Mouse (Mus musculus) gastrocnemius, postnatal 4 days (tissue): ENCODE data around the gene Zdhhc18. TPM values are rescaled to one million over a fixed set of nuclear protein-coding genes. Genes with fewer than 3 reads are reported as not detected.

Experiments
- DNase-seq, 2 experiments: peaks; one replicate each; pipeline ENCODE4 v3.0.0; 2021 to 2022; ENCODE audit warnings: low spot score in 2 of 2, mixed read lengths in 2 of 2
- long read RNA-seq, 2 experiments: library from polyadenylated mRNA; stranded (forward); transcript quantifications; one replicate each; pipeline ENCODE4 v2.0.0; 2021
- total RNA-seq, 2 experiments: library from RNA; stranded (reverse); gene quantifications; 2 replicates each; pipeline ENCODE4 v1.2.3; 2021

The Zdhhc18 gene
- total RNA-seq = 10 to 100 TPM; 20.8 to 23.7 TPM
- long read RNA-seq, experiment 1, full-length matches to known transcripts = 9 of 32 reads
- long read RNA-seq, experiment 1, partial matches to known transcripts = 5 of 32 reads
- long read RNA-seq, experiment 1, other reads (novel, unspliced or antisense) = 18 of 32 reads
- long read RNA-seq, experiment 2, full-length matches to known transcripts = 12 of 35 reads
- long read RNA-seq, experiment 2, partial matches to known transcripts = 2 of 35 reads
- long read RNA-seq, experiment 2, other reads (novel, unspliced or antisense) = 21 of 35 reads

DNA sequence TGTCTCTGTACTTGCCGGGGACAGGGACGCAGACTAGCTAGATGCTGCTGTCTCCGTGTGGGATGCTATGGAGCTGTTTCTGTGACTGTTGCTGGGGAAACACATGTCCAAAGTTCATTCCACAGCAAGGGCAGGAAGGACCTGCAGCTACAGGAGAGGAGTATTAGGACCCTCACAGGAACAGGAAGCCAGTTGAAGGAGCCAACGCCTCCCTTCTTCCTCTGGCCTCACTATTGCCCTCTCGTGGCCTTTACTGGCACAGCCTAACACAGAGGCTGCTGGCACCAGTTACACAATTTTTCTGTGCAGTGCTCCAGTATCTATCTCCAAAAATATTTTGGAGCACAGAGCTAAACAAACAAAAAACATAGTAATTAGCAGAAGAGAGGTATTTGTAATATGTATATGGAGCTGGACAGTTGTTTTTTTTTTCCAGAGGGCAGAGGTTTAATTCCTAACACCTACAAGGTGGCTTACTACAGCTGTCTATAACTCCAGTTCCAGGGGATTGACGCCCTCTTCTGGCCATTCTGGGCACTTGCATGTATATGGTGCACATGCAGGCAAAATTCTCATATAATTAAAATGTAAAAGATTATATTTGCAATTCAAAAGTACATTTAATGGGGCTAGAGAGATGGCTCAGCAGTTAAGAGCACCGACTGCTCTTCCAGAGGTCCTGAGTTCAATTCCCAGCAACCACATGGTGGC is at the start of gene Zdhhc18:
Zdhhc18 (minus strand) TSS at position 166 of the 711 bp plus-strand sequence.
- DNase-seq = peak in 1 of 2 experiments; percentile 76

DNA sequence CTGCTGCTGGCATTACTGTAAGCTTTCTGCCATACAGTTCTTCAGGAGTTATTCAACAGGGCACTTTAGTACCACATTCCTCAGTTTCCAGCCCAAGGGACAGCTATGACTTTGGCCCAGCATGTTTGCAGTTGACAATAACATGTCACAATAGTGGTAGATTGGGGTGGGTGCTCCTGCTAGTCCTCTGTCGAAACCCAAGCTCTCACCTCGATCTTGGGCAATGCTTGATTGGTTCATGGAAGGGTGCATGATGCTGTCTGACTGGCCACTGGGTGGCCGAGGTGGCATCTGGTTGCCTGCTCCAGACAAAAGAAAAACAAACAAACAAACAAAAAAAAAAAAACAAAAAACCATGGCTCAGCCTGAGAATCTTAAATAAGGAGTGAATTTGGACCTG is 45.4 kb upstream of the Zdhhc18 start:
- no peak for DNase-seq

DNA sequence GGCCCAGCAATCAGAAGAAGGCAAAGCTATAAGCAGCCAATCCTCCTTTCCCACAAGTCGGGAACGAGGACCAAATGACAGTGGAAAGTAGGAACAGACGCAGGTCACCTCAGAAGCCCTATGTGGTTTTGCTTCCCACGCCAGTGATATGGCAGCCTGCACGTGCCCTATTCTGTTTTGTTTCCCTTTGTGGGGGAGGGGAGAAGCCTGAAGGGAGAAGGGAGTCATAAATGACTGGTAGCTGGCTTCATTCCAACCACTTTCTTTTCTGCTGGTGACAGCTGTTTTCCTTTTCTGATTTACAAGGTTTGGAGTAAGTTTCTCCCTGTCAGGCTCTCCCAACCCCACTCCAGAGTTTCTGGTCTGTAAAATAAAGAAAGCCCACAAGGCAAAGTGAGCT is 40.3 kb upstream of the Zdhhc18 start:
- DNase-seq = no peak

DNA sequence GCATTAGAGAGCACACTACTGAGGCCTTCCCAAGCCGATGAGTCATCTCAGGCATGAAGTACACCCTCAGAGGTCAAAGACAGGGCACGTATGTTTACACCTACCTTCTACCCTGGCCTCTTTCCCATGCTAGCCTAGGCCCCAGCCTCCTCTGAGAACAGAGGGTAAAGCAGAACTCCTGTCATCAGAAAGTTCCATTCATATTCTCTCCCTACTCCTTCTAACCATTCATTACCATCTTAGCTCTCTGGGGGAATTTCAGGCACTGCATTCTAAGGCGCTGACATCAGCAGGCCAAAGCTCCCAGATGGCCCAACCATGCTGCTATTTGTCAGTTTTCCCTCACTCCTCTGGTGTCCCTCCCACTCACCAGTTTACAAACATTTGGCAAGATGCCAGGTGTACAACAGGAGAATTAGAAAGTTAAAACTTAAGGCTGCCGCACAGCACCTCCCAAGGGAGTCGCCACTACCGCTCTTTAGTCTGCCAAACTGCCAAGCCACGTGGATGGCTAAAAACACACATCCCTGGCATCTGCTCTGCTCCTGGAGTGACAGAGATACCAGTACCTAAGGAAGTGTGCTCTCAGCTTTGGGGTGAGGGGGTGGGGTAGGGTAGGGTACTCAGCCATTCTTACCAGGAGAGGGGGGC is 38.6 kb upstream of the Zdhhc18 start:
- DNase-seq = no peak

DNA sequence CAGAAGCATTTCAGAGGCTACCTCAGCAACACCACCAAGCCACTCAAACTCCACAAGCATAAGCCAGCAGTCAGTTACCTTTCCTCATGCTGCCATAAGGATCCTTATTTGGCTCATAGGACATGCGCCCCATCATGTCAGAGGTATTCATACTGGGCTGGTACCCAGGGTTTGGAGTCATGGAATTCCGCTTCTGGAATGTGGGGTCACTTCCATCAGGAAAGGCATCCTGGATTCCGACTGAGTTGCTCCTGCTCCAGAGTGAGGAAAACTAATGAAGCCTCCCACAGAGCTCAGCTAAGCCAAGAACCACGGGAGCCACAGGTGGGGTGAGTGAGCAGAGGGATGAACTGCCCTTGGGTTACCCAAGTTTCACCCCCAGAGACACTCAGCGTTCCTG is 37.2 kb upstream of the Zdhhc18 start:
- DNase-seq = no peak

DNA sequence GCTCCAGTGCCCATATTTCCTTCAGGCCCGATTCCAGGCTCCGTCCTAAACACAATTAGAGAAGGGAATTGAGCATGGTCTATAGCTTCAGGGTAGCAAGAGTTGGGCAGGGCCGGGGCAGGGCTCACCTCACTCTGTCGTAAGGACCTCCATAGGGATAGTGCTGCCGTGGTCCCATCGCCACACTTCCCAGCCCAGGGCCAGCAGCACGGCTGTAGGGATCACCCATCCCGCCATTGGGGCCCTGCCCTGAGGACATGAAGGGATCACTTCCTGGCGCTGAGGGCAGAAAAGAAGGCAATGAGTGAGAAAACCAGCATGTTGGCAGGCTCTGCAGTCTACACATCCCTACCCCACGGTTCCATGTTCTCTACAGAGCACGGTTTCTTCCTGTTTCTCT is 36.6 kb upstream of the Zdhhc18 start:
- no peak for DNase-seq

DNA sequence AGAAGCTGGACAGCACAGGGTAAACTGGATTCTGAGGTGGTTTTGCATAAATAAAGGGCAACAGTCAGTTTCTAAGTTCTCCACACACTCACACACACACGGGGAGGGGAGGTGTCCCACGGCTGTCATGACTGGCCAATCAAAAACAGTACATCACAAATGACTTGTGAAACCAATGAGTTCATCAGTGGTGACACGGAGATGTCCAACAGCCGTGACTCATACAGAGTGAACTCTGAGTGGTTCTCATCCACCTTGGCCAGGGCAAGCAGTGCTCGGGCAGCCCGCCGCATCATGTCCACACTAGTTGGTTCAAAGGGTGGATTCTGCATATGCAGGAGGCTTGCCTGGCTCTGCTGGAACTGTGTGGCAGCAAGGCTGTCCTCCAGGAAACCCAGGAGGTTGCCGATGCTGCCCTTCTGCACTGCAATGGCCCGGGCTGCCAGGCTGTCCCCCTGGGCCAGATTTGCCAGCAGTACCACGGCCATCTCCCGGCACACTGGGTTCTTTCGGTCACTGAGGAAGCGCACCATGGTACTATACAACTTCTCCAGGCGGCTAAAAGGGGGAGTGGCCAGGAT is 30.3 kb upstream of the Zdhhc18 start:
- DNase-seq = no peak

DNA sequence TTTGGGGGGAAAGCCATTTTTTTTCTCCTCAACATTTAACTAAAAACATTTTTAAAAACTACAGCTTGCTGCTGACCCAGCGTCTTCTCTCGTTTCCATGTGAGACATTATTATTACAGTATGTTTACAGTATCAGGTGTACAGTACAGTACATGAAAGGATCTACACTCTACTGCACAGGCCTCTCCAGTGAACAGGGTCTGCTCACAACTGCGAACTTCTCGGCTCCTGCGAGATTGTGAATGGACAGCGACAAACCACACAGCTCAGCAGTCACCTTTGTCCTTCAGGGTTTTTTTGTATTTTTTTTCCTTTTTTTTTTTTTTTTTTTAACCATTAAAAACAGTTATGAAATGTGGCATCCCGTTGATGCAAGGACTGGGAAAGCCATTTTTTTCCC is 29.7 kb upstream of the Zdhhc18 start:
- no peak for DNase-seq

DNA sequence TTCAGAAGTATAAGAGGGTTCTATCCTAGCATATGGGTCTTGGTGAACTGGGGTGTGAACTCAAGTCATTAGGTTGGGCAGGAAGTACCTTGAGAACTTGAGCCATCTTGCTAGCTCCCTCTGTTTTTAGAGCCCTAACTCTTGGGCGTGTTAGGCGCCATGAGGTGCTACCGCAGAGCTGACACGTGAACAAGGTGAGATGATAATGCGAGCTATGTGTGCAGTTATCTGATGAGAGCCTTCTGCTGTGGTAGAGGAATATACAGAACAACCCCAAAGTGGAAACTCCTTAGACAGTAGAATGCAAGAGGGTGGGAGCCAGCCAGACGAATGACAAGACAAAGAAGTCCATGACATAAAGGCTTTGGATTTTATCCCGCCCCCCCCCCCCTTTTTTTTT is 27.3 kb upstream of the Zdhhc18 start:
- DNase-seq = no peak

DNA sequence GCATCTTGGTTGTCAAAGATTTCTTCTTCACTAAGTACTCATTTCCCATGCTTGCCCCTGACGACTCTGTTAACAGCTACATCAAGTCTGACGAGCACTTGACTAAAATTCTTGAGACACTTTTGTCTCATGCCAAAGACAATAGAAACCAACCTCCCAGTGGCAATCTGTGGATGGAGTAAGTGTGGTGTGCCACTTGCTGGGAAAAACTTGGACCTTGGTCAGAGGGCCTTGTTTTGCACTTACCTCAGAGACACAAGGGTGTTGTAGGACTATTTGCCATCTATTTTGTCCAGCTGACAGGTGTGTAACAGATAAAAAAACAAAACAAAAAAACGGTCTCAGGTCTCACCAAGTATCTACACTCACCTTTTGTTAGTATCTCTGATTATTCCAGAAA is 26.2 kb upstream of the Zdhhc18 start:
- DNase-seq = no peak

DNA sequence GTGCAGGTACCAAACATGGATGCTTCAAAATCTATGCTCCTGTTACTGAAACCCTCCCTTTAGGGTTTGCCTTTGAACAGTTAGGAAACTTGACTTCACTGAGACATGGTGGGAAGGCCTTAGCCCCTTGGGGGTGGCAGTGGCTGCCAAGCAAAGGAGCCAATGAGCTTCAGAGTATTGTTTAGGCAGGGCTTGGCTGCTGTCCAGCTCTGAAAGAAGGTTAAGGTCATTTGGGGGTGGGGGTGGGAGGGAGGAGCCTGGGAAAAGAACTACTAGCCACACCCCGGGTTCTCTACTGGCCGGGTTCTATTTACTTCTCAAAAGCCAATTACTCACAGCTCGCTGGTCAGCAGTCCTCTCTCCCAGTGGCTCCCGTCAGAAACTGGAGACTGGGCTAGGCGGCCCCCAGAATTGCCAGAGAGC is 25.7 kb upstream of the Zdhhc18 start:
- DNase-seq = peak in 1 of 2 experiments; percentile 62

DNA sequence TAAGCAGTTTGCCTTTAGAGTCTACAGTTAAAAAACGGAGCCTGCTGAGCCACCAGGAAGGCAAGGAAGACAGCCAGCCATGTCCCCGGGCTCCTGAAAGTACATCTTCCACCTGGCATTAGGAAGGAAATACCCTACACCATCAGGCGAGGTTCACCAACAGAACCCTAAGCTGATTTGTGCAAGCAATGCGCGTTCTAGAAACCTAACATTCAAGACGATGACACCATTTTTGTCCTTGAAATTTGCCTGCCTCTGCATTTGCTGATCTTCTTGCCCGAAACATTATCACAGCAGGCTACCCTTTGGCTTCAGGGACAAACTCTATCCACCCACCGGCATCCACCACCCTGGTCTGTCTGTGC is 24.4 kb upstream of the Zdhhc18 start:
- no peak for DNase-seq

DNA sequence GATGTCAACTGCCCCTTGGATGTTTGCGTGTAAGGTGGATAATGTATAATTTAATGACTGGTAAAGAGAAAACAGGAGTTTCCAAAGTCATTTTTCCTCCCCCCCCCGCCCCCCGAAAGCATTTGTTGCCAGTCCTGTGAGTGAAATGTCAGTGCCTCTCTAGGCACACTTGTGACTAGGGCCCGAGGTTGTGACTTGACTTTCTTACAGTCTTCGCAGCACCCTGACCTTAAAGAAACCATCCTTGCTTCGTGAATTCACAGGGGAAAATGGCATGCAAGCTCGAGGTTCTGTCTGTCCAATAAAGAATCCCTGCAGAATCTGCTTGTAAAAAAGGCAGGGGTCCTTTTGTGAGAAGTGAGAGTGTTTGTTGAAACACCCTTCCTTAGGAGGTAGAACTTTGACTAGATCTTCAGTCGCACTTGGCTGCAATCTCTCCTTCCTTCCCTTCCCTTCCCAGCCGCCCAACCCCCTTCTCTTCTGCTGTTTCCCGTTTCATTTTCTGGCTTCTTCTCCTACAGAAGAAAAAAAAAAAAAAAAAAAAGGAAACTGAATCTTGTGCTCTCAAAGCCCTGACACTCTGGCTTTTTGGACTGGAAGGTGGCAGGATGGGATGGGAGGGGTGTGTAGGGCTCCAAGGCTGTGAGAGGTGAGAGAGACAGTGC is 23.8 kb upstream of the Zdhhc18 start:
- peak in 1 of 2 experiments; percentile 60 for DNase-seq

DNA sequence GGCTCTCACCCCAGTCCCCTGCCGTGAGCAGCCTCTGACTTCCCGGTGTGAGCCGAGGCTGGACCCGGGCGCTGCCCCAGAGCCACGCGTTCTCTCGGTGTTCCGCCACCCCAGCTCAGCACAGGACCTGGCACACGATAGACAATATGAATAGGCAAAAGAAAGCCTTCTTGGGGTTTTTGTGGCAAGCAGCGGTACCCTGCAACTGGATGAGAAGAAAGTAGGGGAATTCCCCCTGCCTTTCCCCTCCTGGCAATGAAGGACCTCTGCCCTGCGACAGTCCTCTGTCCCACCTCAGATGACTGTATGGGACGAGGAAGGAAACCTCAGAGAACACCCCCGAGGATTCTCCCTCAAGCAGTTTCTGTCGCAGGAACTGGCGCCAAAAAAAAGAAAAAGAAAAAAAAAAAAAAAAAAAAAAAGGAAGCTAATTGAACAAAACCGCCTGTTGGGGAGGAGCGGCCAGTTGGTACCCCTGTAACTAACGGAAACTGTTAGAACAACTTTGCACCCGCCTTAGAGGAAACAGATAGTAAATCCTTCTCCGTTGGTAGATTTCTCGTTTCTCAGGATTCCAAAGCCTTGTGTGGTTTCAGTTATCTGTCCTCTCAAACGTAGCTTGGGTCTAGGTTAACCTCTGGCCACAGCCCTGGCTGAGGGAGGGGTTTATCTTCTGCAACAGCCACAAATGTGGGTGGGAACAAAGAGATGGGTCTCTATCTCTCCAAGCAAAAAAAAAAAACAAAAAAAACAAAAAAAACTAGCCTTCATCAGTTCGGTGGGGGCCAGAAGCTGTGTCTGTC is 23.1 kb upstream of the Zdhhc18 start:
- DNase-seq = peak in 1 of 2 experiments; percentile 26

DNA sequence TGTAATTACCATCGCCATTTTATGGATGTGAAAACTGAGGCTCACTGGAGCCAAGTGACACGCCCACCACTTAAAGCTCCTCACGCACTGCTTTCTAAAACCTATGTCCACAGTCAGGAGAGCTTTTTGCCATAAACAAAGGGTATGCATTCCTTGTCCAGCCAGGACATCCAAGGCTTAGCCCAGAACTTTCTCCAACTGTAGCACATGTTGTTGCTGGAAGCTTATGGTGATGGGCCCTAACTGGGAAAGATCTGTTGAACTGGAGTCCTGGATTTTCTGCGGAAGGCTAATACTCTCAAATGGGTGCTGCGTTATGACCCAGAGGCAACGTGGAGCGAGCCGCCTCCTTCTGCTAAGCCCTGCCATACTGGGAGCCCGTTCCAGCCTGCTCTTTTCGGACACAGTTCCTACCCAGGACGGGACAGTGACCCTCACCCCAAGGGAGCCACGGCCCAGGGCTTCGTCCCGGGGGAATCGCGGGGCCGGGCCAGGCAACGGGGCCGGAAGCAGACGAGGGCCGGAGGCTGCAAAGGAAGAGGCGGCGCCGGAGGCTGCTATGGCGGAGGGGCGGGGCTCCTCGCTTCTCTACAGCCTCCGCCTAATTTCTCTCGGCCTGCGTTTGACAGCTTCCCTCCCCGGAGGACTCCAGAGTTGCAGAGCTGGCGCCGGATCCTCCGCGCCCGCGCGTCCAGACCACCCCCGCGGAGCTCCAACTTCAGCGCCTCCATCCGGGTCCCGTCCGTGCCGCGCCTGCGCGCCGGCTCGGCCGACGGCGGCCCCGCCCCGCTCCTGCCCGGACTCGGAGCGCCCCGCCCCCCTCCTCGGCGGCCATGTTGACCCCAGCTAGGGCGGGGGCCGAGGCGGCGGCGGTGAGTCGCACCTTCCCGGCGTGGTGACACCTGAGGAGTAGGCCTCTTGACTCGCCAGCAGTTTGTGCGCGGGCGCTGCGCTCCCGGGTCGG is 22.2 kb upstream of the Zdhhc18 start, which contains the start of gene Pigv:
Pigv (minus strand) TSS at position 767 of the 964 bp plus-strand sequence.
- peak; percentile 97 for DNase-seq

DNA sequence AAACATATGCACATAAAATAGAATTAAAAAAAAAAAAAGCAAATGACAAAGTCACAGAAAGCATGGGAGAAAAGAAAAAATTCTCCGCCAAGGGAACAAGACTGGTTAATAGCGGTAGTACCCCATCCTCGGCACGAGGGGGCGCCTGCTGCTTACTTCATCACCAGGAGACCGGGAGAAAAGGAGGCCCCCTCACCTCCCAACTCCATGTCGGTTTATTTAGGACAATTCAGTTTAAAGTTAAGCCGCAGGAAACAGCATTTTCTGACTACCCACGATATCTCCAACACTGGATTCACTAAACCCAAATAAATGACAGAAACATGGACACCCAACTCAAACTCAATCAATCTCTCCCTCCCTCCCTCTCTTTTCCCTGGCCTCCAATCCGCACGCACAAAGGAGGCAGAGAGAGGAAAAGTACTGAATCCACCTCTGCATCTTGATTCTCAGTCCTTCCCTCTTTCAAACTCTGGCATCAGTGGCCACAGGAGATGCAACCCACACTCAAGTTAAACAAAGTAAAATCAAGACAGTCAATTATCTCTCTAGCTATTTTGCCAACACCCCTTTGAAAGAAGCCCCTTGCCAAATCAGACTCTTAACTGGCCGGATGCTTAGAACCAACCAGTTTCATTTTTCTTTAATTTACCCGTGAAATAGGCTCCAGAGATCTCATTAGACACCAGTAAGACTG is 21.4 kb upstream of the Zdhhc18 start:
- DNase-seq = peak; percentile 61 to 82

DNA sequence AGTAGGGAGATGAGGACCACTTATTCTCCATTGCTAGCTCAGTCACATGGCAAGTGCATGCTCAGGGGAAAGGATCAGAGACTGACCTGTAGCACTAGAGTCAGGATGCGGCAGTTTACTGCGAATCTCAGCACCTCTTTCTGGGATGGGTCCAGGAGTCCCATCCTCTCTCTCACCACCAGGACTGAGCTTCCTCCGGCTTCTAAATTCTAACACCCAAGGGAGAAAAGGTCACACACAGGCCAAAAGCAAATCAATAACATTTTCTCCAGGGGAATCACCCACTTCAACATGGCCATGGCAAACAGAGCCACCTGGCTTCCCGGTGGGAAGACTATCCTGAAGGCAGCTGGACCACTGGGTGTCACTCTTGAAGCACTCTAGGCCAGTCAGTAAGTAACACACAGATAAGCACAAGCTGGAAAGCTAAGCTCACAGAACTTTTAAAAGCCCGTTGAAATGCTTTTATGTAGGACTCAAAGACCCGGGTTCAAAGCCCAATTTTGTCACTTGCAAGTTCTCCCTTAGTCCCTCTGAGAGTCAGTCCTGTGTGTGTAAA is 19.8 kb upstream of the Zdhhc18 start:
- no peak for DNase-seq

DNA sequence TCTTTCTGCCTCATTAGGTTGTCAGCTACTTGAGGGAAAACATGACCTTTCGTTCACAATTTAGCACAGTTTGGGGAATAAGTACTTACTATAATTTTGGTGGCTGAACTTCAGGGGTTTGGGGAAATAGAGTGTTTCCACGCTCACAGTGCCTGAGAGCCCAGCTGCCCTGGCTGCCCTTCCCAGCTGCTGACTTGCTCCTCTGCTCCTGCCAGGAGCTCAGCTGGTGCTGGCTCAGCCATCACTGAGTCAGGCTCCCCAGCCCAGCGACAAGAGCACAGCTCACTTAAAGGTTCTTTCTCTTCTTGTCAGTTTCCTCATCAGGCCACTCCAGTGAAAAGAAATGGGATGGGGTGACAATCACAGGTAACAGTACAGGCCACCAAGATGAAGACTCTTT is 18.6 kb upstream of the Zdhhc18 start:
- no peak for DNase-seq
